Mouse (Mus musculus): ENCODE data around the gene A930033H14Rik. TPM values are rescaled to one million over a fixed set of nuclear protein-coding genes. Genes with fewer than 3 reads are reported as not detected.

The A930033H14Rik gene
- polyA plus RNA-seq, 1 experiment: 1.8 TPM

- no peak for DNase-seq (ENCODE audit: extremely low spot score in 1 of 2, low spot score in 1 of 2)
These were observed 24.9 kb upstream of the A930033H14Rik start for GRCm38 (mm10) chr10:69237781-69238180.

GRCm38 (mm10) chr10:69237185-69237584 is 24.3 kb upstream of the A930033H14Rik start:
- DNase-seq (ENCODE audit: extremely low spot score in 1 of 2, low spot score in 1 of 2): no peak

GRCm38 (mm10) chr10:69225951-69226350 is 13.1 kb upstream of the A930033H14Rik start:
- DNase-seq (ENCODE audit: extremely low spot score in 1 of 2, low spot score in 1 of 2): no peak

GRCm38 (mm10) chr10:69225471-69225870 is 12.6 kb upstream of the A930033H14Rik start:
- DNase-seq (ENCODE audit: extremely low spot score in 1 of 2, low spot score in 1 of 2): no peak

GRCm38 (mm10) chr10:69224276-69224675 is 11.4 kb upstream of the A930033H14Rik start:
- no peak for DNase-seq (ENCODE audit: extremely low spot score in 1 of 2, low spot score in 1 of 2)

- no peak for DNase-seq (ENCODE audit: extremely low spot score in 1 of 2, low spot score in 1 of 2)
These were observed 10.3 kb upstream of the A930033H14Rik start for GRCm38 (mm10) chr10:69223232-69223631.

GRCm38 (mm10) chr10:69221955-69222354 is 9.1 kb upstream of the A930033H14Rik start:
- no peak for DNase-seq (ENCODE audit: extremely low spot score in 1 of 2, low spot score in 1 of 2)

- no peak for DNase-seq (ENCODE audit: extremely low spot score in 1 of 2, low spot score in 1 of 2)
These were observed 8.2 kb upstream of the A930033H14Rik start for GRCm38 (mm10) chr10:69221148-69221547.

- no peak for DNase-seq (ENCODE audit: extremely low spot score in 1 of 2, low spot score in 1 of 2)
These were observed 7.4 kb upstream of the A930033H14Rik start for GRCm38 (mm10) chr10:69220296-69220695.

GRCm38 (mm10) chr10:69219289-69219626 is 6.4 kb upstream of the A930033H14Rik start:
- DNase-seq (ENCODE audit: extremely low spot score in 1 of 2, low spot score in 1 of 2): no peak

- no peak for DNase-seq (ENCODE audit: extremely low spot score in 1 of 2, low spot score in 1 of 2)
These were observed 5.8 kb upstream of the A930033H14Rik start for GRCm38 (mm10) chr10:69218458-69219288.

- no peak for DNase-seq (ENCODE audit: extremely low spot score in 1 of 2, low spot score in 1 of 2)
These were observed 4.3 kb upstream of the A930033H14Rik start for GRCm38 (mm10) chr10:69217127-69217690.

- DNase-seq (ENCODE audit: extremely low spot score in 1 of 2, low spot score in 1 of 2): no peak
These were observed 1.1 kb upstream of the A930033H14Rik start for GRCm38 (mm10) chr10:69213986-69214385.

- no peak for DNase-seq (ENCODE audit: extremely low spot score in 1 of 2, low spot score in 1 of 2)
These were observed 566 bp upstream of the A930033H14Rik start for GRCm38 (mm10) chr10:69213451-69213877.

GRCm38 (mm10) chr10:69211976-69212375 is 922 bp downstream of the A930033H14Rik start:
- peak; percentile 19 to 43 for DNase-seq (ENCODE audit: extremely low spot score in 1 of 2, low spot score in 1 of 2)

- DNase-seq (ENCODE audit: extremely low spot score in 1 of 2, low spot score in 1 of 2): no peak
These were observed 1.3 kb downstream of the A930033H14Rik start for GRCm38 (mm10) chr10:69211560-69211959.

- no peak for DNase-seq (ENCODE audit: extremely low spot score in 1 of 2, low spot score in 1 of 2)
These were observed 2.2 kb downstream of the A930033H14Rik start for GRCm38 (mm10) chr10:69210659-69211058.

GRCm38 (mm10) chr10:69210006-69210405 is 2.9 kb downstream of the A930033H14Rik start:
- DNase-seq (ENCODE audit: extremely low spot score in 1 of 2, low spot score in 1 of 2): no peak

GRCm38 (mm10) chr10:69208705-69209104 is 4.2 kb downstream of the A930033H14Rik start:
- DNase-seq (ENCODE audit: extremely low spot score in 1 of 2, low spot score in 1 of 2): no peak

- DNase-seq (ENCODE audit: extremely low spot score in 1 of 2, low spot score in 1 of 2): no peak
These were observed 4.8 kb downstream of the A930033H14Rik start for GRCm38 (mm10) chr10:69207981-69208630.

GRCm38 (mm10) chr10:69207481-69207880 is 5.4 kb downstream of the A930033H14Rik start:
- DNase-seq (ENCODE audit: extremely low spot score in 1 of 2, low spot score in 1 of 2): no peak

- no peak for DNase-seq (ENCODE audit: extremely low spot score in 1 of 2, low spot score in 1 of 2)
These were observed 6.8 kb downstream of the A930033H14Rik start for GRCm38 (mm10) chr10:69206081-69206480.

Data from frontal cortex, adult 2 months (tissue).